Mouse (Mus musculus) neural tube, embryonic 14.5 days (tissue): ENCODE results near the gene Maff. TPM values are rescaled to one million over a fixed set of nuclear protein-coding genes. Genes with fewer than 3 reads are reported as not detected.
A peak's percentile ranks its signal among the peaks of the same experiment; 100 is the strongest.

Source experiments
- ATAC-seq: fragments of 200-750 bp; cut with Nextera tagmentation; 2 replicates; pipeline ENCODE4 v1.8.0; 2017; ENCODE audit warnings: low read depth, mild to moderate bottlenecking, moderate TSS enrichment, moderate library complexity
- H3K27ac ChIP-seq: fragments of 300-500 bp; sonication (generic); 2 replicates; pipeline ENCODE4 v1.5.1; 2014; ENCODE audit warnings: low read depth, mild to moderate bottlenecking, control low read depth, low read length, moderate library complexity, mixed read lengths
- H3K27me3 ChIP-seq: fragments of 300-500 bp; sonication (generic); 2 replicates; pipeline ENCODE4 v1.6.1; 2014; ENCODE audit warnings: low read length; ENCODE audit not compliant: control insufficient read depth, insufficient read depth
- H3K36me3 ChIP-seq: fragments of 300-500 bp; sonication (generic); 2 replicates; pipeline ENCODE4 v1.6.1; 2014; ENCODE audit warnings: low read length, mixed read lengths; ENCODE audit not compliant: control insufficient read depth, insufficient read depth
- H3K4me1 ChIP-seq: fragments of 300-500 bp; sonication (generic); 2 replicates; pipeline ENCODE4 v1.6.1; 2014; ENCODE audit warnings: low read length; ENCODE audit not compliant: control insufficient read depth, insufficient read depth
- H3K4me2 ChIP-seq: fragments of 300-500 bp; sonication (generic); 2 replicates; pipeline ENCODE4 v1.6.1; 2014; ENCODE audit warnings: mild to moderate bottlenecking, low read depth, low read length, control low read depth
- H3K4me3 ChIP-seq: fragments of 300-500 bp; sonication (generic); 2 replicates; pipeline ENCODE4 v1.5.1; 2014; ENCODE audit warnings: low read depth, low read length, control low read depth, mixed read lengths
- H3K9ac ChIP-seq: fragments of 300-500 bp; sonication (generic); replicated peaks from 2 replicates; pipeline ENCODE4 v1.6.1; 2014; ENCODE audit warnings: low read depth, mild to moderate bottlenecking, control low read depth, low read length, mixed read lengths
- H3K9me3 ChIP-seq: fragments of 300-500 bp; sonication (generic); 2 replicates; pipeline ENCODE4 v1.6.1; 2016; ENCODE audit warnings: low read length; ENCODE audit not compliant: control insufficient read depth
- WGBS: fragments of 180-500 bp; shearing (Covaris S2); extraction: QIAGEN DNeasy Blood & Tissue Kit; methylation state at CpG from one replicate; pipeline ENCODE4 v1.1.7; 2014; 5-methylcytosine and 5-hydroxymethylcytosine counted together
- polyA plus RNA-seq: library from polyadenylated mRNA; unstranded; fragments of >200 nt; fragmentation: Nextera tagmentation; extraction: Ambion mirVana; gene quantifications from 2 replicates; pipeline ENCODE4 v1.2.1, GENCODE M21; 2014

Gene Maff
- polyA plus RNA-seq, 1 experiment from 2014 or later: 0.64 TPM

DNA sequence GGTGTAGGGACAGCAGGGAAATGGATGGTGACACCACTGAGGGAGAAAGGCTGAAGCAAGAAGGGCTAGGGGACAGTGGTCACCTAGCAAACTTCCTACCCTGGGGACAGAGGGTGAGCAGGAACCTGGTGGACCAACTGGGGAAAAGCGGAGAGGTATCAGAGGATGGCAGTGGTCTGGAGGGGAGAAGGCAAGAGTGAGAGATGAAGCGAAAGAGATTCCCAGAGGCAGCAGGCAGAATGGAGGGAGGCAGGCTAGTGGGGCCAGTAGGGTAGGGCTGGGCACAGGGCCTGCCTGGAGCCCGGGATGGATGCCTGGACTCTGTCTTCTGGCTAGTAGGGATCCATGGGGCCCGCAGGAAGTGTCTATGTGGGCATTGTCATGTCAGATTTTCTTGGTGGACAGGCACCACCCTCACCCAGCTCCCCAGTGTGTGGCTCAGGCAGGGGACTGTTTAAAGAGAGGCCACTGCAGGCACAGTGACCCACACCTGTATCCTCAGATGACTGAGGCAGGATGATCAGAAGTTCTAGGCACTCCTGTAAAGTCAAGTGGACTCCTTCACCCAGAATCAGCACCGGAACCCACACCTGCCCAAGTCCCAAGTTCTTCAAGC is 7.4 kb downstream of the Maff start:
- Histone ChIP-seq H3K4me1 (peaks cover 6% of the 10 kb centered on the region), H3K36me3 (no peaks in the 10 kb centered on the region), H3K4me3 (no peak overlapping the region), H3K27me3 (peaks cover 3% of the 10 kb centered on the region; the same call in 1 of the 2 replicates), H3K27ac (no peak overlapping the region), H3K9me3 (no peaks in the 10 kb centered on the region), H3K9ac (no peak overlapping the region), H3K4me2 (no peak overlapping the region)
- no peak for ATAC-seq
- 94% methylated on average over 5 of the region's 5 CpGs for WGBS

DNA sequence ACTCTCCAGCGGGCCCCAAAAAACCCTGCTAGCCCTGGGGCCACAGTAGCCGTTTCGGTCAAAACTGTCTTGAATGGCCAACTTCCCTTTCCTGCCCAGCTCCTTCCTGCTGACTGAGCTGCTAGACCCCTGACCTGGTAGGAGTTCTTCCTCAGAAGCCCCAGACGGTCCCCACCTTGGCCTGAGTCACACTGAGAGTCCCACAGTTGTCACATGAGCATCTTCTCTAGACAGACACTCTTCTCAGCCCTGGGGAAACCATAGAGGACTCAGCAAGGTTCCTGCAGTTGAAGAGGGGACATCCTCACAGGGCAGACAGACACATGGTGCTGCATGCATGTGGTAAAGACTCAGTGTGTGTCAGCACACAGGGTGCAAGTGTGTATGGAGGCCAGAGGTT is 8.2 kb downstream of the Maff start:
- Histone ChIP-seq H3K9me3 (no peaks in the 10 kb centered on the region), H3K4me2 (no peak overlapping the region), H3K27ac (no peak overlapping the region), H3K9ac (no peak overlapping the region), H3K27me3 (peaks cover 3% of the 10 kb centered on the region; the same call in 1 of the 2 replicates), H3K36me3 (no peaks in the 10 kb centered on the region), H3K4me3 (no peak overlapping the region), H3K4me1 (peaks cover 6% of the 10 kb centered on the region)
- 80% methylated on average over 4 of the region's 4 CpGs for WGBS
- no peak for ATAC-seq

DNA sequence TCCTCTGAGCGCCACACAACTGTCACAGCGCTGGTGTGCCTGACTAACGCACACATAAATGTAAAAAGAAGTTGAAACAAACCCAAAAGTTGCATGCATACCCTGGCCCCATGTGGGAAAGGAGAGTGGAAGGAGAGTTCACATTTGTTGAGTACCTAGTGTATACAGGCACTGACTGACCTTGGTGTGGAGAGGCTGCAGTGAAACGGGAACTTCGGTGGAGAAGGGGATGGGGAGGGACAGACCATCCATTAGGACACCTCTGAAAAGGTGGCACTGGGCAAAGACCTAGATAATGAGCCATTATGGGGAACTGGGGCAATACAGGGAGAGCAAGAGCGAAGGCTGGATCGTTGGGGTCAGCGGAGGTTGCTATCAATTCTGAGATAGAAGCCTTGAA is 10.1 kb downstream of the Maff start:
- no peak overlapping the region for H3K27ac ChIP-seq
- peak overlapping the region; percentile 95 for H3K4me2 ChIP-seq
- H3K36me3 ChIP-seq: peaks cover 4% of the 10 kb centered on the region; the same call in 1 of the 2 replicates
- peaks cover 3% of the 10 kb centered on the region; the same call in 1 of the 2 replicates for H3K27me3 ChIP-seq
- ATAC-seq: no peak
- no peaks in the 10 kb centered on the region for H3K9me3 ChIP-seq
- peak overlapping the region; percentile 39; the same call in 1 of the 2 replicates for H3K4me3 ChIP-seq
- WGBS: 79% methylated on average over 8 of the region's 8 CpGs
- peaks cover 6% of the 10 kb centered on the region for H3K4me1 ChIP-seq
- no peak overlapping the region for H3K9ac ChIP-seq

DNA sequence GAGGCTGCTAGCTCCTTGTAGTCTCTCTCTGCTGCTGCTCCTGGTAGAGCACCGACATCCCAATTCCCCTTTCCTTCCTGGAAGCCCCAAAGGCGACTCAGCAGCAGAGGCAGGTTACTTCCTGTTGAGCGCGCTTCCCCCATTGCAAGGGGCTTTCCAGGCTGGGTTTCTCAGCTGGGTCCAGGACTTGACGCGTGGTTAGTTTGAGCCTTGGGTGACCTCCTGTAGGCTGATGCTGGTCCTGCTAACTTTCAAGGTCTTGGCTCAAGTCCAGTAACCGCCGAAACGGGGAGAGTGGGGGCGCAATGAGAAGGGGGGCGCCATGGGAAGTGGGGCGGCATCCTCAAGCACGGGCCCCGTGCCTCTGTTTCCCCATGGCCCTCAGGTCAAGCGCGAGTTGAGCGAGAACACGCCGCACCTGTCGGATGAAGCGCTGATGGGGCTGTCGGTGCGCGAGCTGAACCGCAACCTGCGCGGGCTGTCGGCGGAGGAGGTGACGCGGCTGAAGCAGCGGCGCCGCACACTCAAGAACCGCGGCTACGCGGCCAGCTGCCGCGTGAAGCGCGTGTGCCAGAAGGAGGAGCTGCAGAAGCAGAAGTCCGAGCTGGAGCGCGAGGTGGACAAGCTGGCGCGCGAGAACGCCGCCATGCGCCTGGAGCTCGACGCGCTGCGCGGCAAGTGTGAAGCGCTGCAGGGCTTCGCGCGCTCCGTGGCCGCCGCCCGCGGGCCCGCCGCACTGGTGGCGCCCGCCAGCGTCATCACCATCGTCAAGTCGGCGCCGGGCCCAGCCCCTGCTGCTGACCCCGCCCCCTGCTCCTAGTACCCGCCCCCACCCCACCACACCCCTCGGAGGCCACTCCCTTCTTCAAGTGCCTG is 10.9 kb downstream of the Maff start:
- Histone ChIP-seq H3K9ac (peak overlapping the region; percentile 51), H3K27me3 (peaks cover 3% of the 10 kb centered on the region; the same call in 1 of the 2 replicates), H3K4me3 (peak overlapping the region; percentile 39), H3K36me3 (peaks cover 6% of the 10 kb centered on the region; the same call in 1 of the 2 replicates), H3K27ac (peak overlapping the region; percentile 44; the same call in 1 of the 2 replicates), H3K4me1 (peaks cover 6% of the 10 kb centered on the region), H3K4me2 (peak overlapping the region; percentile 95), H3K9me3 (no peaks in the 10 kb centered on the region)
- peak; percentile 75 for ATAC-seq
- 1% methylated on average over 67 of the region's 77 CpGs for WGBS

DNA sequence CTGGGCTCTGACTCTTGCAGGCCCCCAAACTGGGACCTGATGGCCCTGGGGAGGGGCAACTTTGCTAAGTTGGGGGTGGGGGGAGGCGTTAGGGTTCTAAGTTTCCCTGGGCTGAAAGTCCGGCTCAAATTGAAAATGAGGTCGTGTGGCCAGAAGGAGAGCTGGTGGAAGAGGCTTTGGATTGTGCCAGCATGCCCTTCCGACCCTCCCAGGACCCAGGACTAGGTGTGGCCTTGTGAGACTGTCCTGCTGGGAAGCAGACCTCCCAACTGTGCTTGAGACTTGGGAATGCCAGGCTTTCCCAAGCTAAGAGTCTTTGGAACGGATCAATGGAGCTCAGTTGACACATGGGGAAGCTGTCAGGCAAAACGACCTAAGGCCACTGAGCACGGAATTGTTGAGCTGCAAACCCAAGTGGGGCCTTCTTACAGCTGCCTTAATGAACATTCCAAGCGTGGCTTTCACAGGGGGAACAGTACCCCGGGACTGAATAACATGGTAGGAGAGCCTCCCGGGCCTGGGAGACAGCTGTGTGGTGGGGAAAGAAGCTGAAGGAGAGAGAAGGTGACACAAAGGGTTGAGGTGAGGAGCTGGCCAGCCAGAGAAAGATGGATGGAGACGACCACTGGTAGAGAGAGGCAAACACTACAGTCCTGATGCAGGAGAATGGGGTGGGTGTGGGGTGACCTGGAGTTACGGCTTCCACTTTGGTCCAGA is 11.7 kb downstream of the Maff start:
- WGBS: 46% methylated on average over 12 of the region's 12 CpGs
- Histone ChIP-seq H3K9ac (no peak overlapping the region), H3K27ac (no peak overlapping the region), H3K36me3 (peaks cover 11% of the 10 kb centered on the region; the same call in 1 of the 2 replicates), H3K4me2 (peak overlapping the region; percentile 95), H3K4me3 (peak overlapping the region; percentile 39; the same call in 1 of the 2 replicates), H3K9me3 (no peaks in the 10 kb centered on the region), H3K27me3 (peaks cover 3% of the 10 kb centered on the region; the same call in 1 of the 2 replicates), H3K4me1 (peaks cover 6% of the 10 kb centered on the region)
- ATAC-seq: no peak

DNA sequence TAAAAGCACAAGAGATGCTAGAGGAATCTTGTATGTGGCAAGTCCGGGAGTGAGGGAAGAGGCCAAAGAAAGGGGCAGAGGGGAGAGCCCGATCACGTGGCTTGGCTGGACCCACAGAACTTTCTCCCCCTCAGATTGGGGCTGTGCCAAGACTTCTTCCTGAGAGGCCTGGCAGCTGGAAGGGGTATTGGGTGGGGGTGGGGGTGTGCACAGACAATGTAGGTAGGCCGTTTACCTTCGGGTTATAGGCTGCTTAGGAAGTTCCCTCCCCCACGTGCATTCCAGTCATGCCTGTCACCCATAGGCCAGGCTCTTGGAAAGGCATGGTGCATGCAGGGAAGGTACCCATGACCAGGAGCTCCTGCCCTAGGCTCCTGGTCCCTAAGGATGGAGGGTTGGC is 13.5 kb downstream of the Maff start:
- no peak for ATAC-seq
- H3K4me1 ChIP-seq: peaks cover 6% of the 10 kb centered on the region
- WGBS: 47% methylated on average over 6 of the region's 6 CpGs
- peaks cover 23% of the 10 kb centered on the region for H3K36me3 ChIP-seq
- no peaks in the 10 kb centered on the region for H3K9me3 ChIP-seq
- H3K9ac ChIP-seq: no peak overlapping the region
- H3K4me3 ChIP-seq: no peak overlapping the region
- no peak overlapping the region for H3K4me2 ChIP-seq
- H3K27me3 ChIP-seq: peaks cover 3% of the 10 kb centered on the region; the same call in 1 of the 2 replicates
- H3K27ac ChIP-seq: no peak overlapping the region

DNA sequence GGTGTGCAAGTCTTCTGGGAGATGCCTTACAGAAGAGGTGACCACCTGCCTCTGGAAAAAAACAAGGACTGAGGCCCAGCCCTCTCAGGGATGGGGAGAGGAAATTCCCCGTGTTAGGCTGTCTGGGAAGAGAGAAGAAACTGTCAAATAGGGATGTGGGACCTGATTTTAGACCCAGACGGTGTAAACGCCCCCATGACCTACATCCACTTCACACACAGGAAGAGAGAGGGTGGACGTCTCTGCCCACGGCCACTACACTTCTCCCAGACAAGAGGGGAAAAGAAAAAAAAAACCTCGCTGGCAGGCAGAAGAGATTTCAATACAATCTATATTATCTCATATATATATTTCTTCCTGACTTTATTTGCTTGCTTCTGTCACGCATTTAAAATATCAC is 13.9 kb downstream of the Maff start:
- no peak overlapping the region for H3K4me3 ChIP-seq
- no peak overlapping the region for H3K4me2 ChIP-seq
- peaks cover 23% of the 10 kb centered on the region for H3K36me3 ChIP-seq
- no peak overlapping the region for H3K9ac ChIP-seq
- peaks cover 3% of the 10 kb centered on the region; the same call in 1 of the 2 replicates for H3K27me3 ChIP-seq
- H3K27ac ChIP-seq: no peak overlapping the region
- peaks cover 6% of the 10 kb centered on the region for H3K4me1 ChIP-seq
- H3K9me3 ChIP-seq: no peaks in the 10 kb centered on the region
- WGBS: 71% methylated on average over 7 of the region's 7 CpGs
- ATAC-seq: no peak

DNA sequence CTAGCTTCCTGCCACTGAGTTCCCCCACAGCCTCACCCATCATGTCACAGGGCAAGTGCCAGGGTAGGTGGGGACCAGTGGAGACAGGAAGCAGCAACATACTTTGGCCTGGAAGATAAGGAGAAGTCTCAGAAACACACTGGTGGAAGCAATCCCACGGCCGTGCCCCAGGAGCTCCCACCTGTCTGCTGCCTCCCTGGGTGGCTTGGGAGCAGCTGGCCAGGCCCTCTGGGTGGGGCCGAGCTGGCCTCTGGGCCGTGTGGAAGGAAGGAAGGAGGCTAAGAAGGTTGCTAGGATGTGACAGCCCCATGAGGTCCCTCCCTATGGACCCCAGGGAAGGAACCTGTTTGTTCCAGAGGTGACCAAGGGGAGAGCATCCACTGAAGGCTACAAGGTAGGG is 14.6 kb downstream of the Maff start:
- H3K27me3 ChIP-seq: peaks cover 2% of the 10 kb centered on the region; the same call in 1 of the 2 replicates
- H3K4me3 ChIP-seq: no peak overlapping the region
- WGBS: 74% methylated on average over 4 of the region's 4 CpGs
- H3K9ac ChIP-seq: no peak overlapping the region; the same call in 1 of the 2 replicates
- H3K4me1 ChIP-seq: peaks cover 6% of the 10 kb centered on the region
- H3K36me3 ChIP-seq: peaks cover 23% of the 10 kb centered on the region
- H3K27ac ChIP-seq: no peak overlapping the region
- H3K4me2 ChIP-seq: no peak overlapping the region
- ATAC-seq: no peak
- H3K9me3 ChIP-seq: no peaks in the 10 kb centered on the region
